Mouse (Mus musculus) testis, postnatal 10 days (tissue): ENCODE measurements around the gene Xylt1.

Experiments
- DNase-seq: peaks from one replicate; pipeline ENCODE4 v3.0.0; 2021; ENCODE audit warnings: low spot score

Gene Xylt1

GRCm38 (mm10) chr7:117480831-117481230 is 100.1 kb downstream of the Xylt1 start:
- DNase-seq, result no peak

- no peak for DNase-seq
These were observed 100.6 kb downstream of the Xylt1 start for GRCm38 (mm10) chr7:117481404-117481803.

GRCm38 (mm10) chr7:117482701-117483100 is 101.9 kb downstream of the Xylt1 start:
- no peak for DNase-seq

GRCm38 (mm10) chr7:117484589-117484988 is 103.8 kb downstream of the Xylt1 start:
- DNase-seq, result no peak

GRCm38 (mm10) chr7:117484989-117485536 is 104.3 kb downstream of the Xylt1 start:
- no peak for DNase-seq

- DNase-seq, result no peak
These were observed 105.8 kb downstream of the Xylt1 start for GRCm38 (mm10) chr7:117486425-117487172.

- DNase-seq, result no peak
These were observed 106.4 kb downstream of the Xylt1 start for GRCm38 (mm10) chr7:117487173-117487490.

- DNase-seq, result no peak
These were observed 109.2 kb downstream of the Xylt1 start for GRCm38 (mm10) chr7:117489973-117490372.

GRCm38 (mm10) chr7:117490500-117491205 is 109.9 kb downstream of the Xylt1 start:
- DNase-seq, result no peak

- no peak for DNase-seq
These were observed 110.7 kb downstream of the Xylt1 start for GRCm38 (mm10) chr7:117491495-117491894.

GRCm38 (mm10) chr7:117494210-117494609 is 113.4 kb downstream of the Xylt1 start:
- no peak for DNase-seq

GRCm38 (mm10) chr7:117494618-117495310 is 114.0 kb downstream of the Xylt1 start:
- no peak for DNase-seq

GRCm38 (mm10) chr7:117495751-117496150 is 115.0 kb downstream of the Xylt1 start:
- no peak for DNase-seq

- DNase-seq, result no peak
These were observed 117.4 kb downstream of the Xylt1 start for GRCm38 (mm10) chr7:117498173-117498572.

- no peak for DNase-seq
These were observed 120.8 kb downstream of the Xylt1 start for GRCm38 (mm10) chr7:117501355-117502181.

- no peak for DNase-seq
These were observed 121.6 kb downstream of the Xylt1 start for GRCm38 (mm10) chr7:117502415-117502814.

GRCm38 (mm10) chr7:117503714-117504113 is 122.9 kb downstream of the Xylt1 start:
- no peak for DNase-seq

GRCm38 (mm10) chr7:117505791-117506190 is 125.0 kb downstream of the Xylt1 start:
- DNase-seq, result no peak

- DNase-seq, result no peak
These were observed 126.6 kb downstream of the Xylt1 start for GRCm38 (mm10) chr7:117507351-117507750.

- DNase-seq, result no peak
These were observed 127.3 kb downstream of the Xylt1 start for GRCm38 (mm10) chr7:117508090-117508489.

GRCm38 (mm10) chr7:117510113-117510512 is 129.3 kb downstream of the Xylt1 start:
- peak; percentile 76 for DNase-seq

GRCm38 (mm10) chr7:117512301-117512700 is 131.5 kb downstream of the Xylt1 start:
- no peak for DNase-seq
